Mouse (Mus musculus) lung, adult 2 months (tissue): ENCODE measurements at regions not wholly inside any gene's neighbourhood (a gene's known extent, or its start where the extent isn't known, plus 50 kb on each side); places are given as distances from the start of the nearest gene placed in this dataset.

Experiments
- CTCF ChIP-seq: fragments of 200-500 bp; IDR thresholded peaks from 2 replicates; pipeline ENCODE4 v1.5.1; 2011; ENCODE audit warnings: mild to moderate bottlenecking, low read length, control low read depth; ENCODE audit not compliant: insufficient read depth
- POLR2A ChIP-seq: fragments of 200-500 bp; IDR thresholded peaks from 2 replicates; pipeline ENCODE4 v1.6.1; 2011; ENCODE audit warnings: low read depth, mild to moderate bottlenecking, control low read depth, low read length, borderline replicate concordance; ENCODE audit errors: extremely low read depth

DNA sequence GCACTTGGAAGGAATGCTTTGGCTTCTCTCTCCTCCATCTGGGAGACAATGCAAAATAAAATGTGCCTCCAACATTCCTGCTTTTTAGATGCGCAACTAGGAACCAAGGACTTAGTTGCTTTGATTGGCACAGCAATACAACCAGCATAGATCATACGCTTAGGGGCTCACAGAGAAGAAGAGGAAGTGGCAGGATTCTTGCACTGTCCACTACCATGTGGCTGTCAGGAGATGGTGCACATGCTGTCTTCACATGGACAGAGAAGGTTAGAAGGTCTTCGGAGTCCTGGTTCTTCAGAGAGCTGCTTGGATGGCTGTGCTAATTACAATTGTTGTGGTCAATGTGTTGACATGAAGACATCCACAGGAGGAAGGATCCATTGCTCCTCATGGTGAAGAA lies 88.3 kb upstream of the Samsn1 start:
- TF ChIP-seq CTCF (no peak), POLR2A (no peak)
